Mouse (Mus musculus): ENCODE measurements around the gene Ucp2. TPM values are rescaled to one million over a fixed set of nuclear protein-coding genes. Genes with fewer than 3 reads are reported as not detected.
A peak's percentile ranks its signal among the peaks of the same experiment; 100 is the strongest.
"Not testable (repeated sequence)": the region's sequence is repeated elsewhere in the genome, so short reads cannot be mapped to it uniquely, and the experiment has no call there.

The Ucp2 gene
- total RNA-seq, 2 experiments from 2014 or later: 57.7 to 80.5 TPM

DNA sequence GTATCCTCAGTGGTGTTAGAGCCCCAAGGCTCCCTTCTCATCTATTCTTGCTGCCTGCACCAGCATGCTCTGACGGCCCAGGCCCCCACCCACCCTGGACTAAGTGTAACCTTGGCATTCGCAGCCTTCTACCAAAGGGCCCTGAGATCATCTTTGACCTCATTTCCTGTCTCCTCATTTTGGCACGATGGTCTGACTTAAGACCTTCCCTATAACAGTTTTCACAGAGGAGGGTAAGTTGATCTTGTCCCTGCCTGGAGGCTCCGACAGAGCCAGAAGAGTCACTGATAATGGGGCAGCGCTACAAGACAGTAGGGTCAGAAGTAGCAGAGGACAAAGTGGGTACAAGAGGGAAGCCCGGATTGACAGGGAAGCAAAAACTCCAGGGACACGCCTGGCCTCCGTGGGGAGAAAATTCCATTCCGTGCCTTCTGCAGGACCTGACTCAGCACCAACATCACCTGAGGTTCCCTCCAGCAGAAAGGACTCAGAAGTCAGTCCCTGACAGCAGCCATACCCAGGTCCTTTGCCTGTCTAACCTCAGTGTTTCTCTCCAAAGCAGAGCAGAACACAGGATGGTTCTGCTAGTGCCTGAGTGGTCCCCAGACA lies 19.2 kb upstream of the Ucp2 start:
- no peak for DNase-seq (ENCODE audit: extremely low spot score in 1 of 2, low spot score in 2 of 2)
- intact Hi-C loops (cut with DNase I): no loop called here

DNA sequence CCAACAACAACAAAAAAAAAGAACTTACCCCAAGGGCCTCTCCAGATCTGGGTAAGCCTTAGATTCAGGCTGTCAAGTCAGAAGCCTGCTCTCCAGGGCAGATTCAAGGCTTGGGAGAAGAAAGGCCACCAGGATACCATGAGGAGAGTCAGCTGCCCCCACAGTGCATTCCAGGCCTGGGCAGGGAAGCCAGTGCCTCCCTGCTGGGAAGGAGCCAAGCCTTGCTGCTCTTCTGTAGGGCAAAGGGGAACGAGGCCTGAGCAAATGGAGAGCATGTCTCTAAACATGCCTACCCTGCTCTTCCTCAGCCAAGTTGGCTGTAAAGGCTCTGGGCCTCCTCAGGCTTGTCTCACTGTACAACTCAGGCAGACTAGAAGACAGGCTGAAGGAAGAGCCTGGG lies 18.5 kb upstream of the Ucp2 start:
- no peak for DNase-seq (ENCODE audit: extremely low spot score in 1 of 2, low spot score in 2 of 2)
- intact Hi-C loops (cut with DNase I): no loop called here

DNA sequence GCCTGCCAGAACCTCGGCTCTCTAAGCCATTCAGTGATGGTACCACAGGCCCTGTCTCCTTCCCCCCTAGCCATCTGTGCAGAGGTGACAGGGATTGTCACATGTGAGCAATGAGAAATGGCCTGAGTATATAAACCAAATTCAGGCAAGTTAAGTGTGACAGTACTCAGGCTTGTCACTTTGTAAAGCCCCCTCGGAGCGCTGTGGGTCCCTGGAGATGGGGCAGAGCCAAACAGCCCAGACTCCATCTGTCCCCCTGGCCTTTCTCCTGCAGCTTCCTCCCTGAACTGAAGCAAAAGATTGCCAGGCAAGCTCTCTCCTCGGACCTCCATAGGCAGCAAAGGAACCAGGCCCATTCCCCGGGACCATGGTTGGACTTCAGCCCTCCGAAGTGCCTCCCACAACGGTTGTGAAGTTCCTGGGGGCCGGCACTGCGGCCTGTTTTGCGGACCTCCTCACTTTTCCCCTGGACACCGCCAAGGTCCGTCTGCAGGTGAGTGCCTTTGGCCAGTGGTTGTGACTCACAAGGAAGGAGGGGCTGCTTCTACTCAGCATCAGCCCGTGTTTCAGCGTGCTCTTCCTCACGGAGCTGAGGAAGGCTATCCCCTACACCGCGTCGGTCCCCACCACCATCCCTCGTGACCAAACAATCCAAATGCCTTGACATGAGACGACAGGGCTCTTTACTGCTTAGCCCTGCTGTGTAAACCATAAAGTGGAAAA lies 13.9 kb upstream of the Ucp2 start:
- DNase-seq (ENCODE audit: extremely low spot score in 1 of 2, low spot score in 2 of 2): no peak

DNA sequence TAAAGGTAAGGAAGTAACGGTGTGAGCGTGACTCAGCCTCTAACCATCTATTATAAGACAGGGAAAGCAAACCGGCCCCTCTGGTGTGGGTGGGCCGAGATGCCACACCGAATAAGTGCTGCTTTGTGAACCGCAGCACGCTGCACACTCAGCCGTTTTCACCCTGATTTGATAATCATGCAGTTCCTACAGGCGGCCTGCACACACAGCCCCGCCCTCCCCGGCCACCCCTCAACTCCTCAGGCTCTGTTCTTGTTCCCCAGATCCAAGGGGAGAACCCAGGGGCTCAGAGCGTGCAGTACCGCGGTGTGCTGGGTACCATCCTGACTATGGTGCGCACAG lies 13.3 kb upstream of the Ucp2 start:
- intact Hi-C loops (cut with DNase I): no loop called here
- DNase-seq (ENCODE audit: extremely low spot score in 1 of 2, low spot score in 2 of 2): no peak

More for the DNA sequence above, 13.9 kb upstream of the Ucp2 start:
- intact Hi-C loops (cut with DNase I): no loop called here

DNA sequence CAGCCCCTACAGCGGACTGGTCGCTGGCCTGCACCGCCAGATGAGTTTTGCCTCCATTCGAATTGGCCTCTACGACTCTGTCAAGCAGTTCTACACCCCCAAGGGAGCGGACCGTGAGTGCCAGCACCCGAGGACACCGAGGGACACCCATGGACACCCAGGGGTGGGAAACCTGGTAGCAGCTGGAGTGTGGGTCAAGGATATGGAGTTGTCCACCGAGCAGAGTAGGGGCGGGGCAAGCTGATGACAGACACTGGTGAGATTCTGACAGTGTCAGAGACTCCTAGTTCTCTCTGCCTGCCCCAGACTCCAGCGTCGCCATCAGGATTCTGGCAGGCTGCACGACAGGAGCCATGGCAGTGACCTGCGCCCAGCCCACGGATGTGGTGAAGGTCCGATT lies 13.0 kb upstream of the Ucp2 start:
- DNase-seq (ENCODE audit: extremely low spot score in 1 of 2, low spot score in 2 of 2): no peak

DNA sequence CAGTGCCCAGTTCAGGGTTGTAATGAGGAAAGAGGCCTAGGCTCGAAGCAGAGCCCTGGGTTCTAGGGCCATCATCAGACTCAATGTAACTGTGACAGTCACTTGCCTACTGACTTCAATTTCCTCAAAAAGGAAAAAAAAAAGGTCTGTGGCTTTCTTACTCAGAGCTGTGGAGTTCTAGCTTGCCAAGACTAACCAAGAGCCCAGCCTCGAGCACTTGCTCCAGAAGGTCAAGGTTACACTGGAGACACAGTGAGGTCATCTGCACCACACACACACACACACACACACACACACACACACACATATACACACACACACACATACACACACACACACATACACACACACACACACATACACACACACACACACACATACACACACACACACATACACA lies 11.1 kb upstream of the Ucp2 start:
- DNase-seq (ENCODE audit: extremely low spot score in 1 of 2, low spot score in 2 of 2); intact Hi-C loops (cut with DNase I): not testable (repeated sequence)

More for the DNA sequence above, 13.0 kb upstream of the Ucp2 start:
- intact Hi-C loops (cut with DNase I): no loop called here

DNA sequence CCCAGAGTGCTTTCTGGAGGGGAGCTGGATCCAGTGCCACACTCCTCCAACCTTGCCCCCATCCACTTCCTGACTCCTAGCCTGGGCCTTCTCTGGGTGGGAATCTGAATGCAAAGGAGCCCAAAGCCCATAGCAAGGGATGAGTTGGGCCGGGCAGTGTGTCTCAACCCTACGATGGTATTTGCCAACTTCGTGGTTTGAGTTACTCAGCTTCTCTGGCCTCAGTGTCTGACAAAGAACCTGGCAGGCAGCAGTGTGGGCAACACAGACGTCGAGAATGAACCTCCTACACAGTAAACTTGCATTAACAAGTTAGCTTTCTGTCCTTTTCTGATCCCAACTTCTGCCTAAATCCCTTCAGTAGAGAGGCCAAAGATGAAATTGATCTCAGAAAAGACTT lies 8.6 kb upstream of the Ucp2 start:
- intact Hi-C loops (cut with DNase I): no loop called here
- no peak for DNase-seq (ENCODE audit: extremely low spot score in 1 of 2, low spot score in 2 of 2)

DNA sequence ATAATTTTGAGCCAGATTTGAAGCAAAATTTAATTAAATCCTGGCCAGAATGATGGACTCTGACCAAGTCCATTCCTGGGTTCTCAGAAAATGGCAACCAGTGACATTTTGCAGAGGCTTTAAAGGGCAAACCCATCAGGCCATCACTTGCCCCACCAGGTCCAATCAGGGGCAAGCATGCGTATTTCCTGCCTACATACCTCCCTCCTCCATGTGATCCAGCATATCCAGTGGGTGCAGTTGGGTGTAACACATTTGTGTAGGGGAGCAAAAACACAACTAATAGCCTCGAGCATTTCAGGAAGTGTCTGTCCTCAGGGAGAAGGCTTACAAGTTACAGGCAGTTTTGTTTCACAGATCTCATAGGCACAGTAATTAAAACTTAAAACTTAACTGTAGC lies 5.8 kb upstream of the Ucp2 start:
- no peak for DNase-seq (ENCODE audit: extremely low spot score in 1 of 2, low spot score in 2 of 2)
- intact Hi-C loops (cut with DNase I): no loop called here

DNA sequence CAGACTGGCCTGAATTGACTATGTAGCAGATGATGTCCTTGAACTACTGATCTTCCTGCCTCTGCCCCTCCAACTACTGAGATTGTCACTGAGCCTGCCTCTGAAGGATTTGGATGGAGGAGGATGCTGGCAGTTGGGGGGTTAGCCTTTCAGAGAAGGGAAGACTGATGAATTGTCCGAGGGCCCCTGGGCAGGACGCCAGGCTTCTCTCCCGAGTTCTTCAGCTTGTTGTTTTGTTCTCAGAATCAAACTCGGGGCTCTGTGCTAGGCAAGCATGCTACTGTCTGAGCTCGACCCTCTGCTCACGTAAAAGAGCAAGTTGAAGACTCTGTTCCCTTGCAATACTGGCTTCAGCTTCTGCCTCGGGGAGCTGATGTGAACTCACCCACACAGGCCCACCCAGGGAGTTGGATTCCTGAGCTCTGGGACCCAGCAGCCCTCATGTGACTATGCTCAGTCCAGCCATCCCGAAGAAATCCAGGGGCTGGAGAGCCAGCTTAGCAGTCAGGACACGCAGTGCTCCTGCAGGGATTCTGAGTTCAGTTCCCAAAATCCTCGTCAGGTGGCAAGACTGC lies 4.6 kb upstream of the Ucp2 start:
- intact Hi-C loops (cut with DNase I): no loop called here
- DNase-seq (ENCODE audit: extremely low spot score in 1 of 2, low spot score in 2 of 2): peak in 1 of 2 experiments; percentile 62

DNA sequence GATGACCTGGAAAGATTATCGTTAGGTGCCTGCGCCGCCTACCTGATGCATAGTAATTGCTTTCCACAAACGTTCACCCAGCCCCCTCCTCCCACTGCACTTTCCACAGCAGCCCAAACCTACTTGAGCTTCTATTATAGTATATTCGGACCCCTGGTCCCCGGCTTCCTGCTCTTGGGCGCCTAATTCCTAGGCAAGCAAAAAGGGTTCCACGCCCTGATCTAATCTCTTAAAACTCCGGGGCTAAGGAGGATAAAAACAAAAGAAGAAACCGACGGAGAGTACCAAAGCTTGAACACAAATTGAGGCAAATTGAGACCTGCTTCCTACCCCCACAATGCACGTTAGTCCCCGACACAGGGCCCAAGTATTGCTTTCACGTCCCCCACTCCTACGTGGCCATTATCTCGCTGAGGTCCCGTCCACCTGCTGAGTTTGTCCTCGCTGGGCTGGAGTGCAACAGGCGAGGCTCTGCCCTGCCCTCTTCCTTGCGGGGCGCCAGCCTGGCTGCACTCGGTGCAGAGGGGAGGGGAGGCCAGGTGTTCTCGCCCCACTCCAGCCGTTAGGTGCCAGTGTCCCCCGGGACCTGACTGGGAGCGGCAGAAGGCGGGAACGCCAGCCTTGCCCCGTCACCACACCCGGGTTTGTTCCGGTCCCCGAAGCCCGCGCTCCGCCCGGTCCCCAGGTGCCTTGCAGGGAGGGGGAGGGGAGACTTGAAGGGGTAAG lies 583 bp upstream of the Ucp2 start:
- intact Hi-C loops (cut with DNase I): no loop called here
- no peak for DNase-seq (ENCODE audit: extremely low spot score in 1 of 2, low spot score in 2 of 2)

DNA sequence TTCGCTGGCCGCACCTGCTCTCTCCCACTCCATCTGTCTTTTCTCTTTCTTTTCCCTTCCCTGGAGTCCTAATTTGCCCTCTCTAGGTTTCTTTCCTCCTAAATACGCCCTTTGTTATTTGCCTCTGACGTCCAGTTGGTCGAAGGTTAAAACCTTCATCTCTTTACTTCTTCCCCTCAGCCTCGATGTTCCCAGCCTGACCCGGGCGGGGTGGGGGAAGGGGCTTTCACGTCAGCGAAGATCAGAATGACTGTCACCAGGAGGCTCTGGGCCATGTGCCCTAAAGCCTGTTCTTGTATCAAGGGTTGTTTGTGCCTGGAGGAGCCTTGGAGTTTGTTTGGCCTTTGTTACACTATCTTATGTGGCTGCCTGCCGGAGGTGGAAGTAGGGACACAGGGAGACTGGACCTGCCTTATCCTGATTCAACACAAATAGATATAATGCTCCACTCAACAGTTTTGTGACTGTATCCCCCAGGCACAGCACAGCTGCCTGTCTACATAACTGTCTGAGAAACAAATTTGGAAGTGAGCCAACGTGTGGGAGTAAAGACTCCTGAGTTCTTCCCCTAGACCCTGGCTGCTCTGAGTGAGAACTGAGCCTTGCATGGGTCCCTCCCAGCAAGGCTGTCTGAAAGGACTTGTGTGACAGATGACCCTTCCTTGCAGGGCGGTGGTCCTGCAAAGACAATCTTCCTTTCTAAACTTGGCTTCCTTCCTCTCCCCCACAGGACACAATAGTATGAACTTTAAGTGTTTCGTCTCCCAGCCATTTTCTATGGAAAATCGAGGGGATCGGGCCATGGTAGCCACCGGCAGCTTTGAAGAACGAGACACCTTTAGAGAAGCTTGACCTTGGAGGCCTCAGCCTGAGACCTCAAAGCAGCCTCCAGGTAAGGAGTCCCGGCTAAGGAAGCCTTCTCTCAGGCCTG lies 612 bp downstream of the Ucp2 start:
- intact Hi-C loops (cut with DNase I): no loop called here
- DNase-seq (ENCODE audit: extremely low spot score in 1 of 2, low spot score in 2 of 2): peak; percentile 45 to 52

DNA sequence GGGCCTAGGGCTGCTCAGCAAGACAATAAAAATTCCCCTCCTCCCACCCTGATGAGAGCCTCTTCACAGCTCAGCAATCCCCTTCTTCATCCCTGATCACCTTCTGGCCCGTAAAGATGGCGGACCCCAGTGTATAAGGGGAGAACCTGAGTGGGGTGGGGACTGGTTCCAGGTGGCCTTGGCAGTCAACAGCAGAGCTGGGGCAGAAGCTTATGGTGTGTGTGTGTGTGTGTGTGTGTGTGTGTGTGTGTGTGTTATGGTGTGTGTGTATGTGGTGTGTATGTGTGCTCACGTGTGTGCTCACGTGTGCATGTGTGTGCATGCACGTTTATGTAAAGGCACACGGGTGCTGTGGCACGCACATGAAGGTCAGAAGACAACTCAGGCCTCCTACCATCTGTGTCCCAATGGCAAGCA lies 1.3 kb downstream of the Ucp2 start:
- no peak for DNase-seq (ENCODE audit: extremely low spot score in 1 of 2, low spot score in 2 of 2)
- intact Hi-C loops (cut with DNase I): no loop called here

DNA sequence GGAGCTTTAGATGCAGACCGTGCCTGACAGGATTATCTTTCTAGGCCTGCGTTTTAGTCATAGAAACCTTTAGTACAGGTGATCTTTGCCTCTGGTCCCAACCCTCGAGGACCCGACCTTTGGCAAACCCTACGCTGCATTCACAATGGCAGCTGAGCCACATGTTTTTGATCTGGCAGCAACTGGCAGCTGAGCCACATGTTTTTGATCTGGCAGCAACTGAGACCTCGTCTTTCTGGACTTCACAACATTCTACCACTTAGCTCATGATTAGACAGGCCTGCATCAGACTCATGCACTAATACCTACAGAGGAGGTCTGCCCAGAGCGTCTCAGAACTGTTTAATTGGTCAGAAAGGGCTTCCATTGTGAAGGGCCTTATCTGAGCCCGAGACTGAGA lies 1.9 kb downstream of the Ucp2 start:
- intact Hi-C loops (cut with DNase I): no loop called here
- no peak for DNase-seq (ENCODE audit: extremely low spot score in 1 of 2, low spot score in 2 of 2)

DNA sequence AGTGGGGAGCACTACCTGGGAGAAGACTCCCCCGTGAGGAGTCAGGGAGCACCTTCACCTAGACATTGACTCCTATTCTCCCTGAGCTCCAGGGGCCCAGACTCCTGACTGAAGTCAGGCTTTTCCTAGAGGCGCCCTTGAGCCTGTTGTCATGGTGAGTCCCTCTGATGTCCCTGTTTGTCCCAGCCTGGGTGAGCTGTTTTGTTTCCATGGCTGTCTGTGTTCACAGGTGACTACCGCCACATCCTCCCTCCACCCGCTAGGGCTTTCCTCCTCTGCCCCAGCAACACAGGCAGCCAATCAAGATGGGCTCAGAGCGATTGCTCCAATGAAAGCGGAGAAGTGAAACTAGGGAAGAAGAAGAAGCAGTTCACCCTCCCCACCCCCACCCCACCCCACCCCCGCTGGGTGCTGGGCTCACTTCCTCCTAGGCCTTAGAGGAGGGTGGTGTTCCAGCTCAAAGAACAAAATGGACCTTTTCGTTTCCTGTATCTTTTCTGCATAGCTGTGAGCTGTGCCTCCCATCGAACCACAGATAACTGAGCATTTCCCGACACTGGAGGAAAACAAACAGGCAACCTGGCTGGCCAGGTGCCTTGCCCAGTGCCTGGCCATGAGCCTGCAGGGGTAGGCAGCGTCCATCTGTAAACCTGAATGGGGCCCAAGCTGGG lies 2.6 kb downstream of the Ucp2 start:
- intact Hi-C loops (cut with DNase I): no loop called here
- peak; percentile 75 to 85 for DNase-seq (ENCODE audit: extremely low spot score in 1 of 2, low spot score in 2 of 2)

DNA sequence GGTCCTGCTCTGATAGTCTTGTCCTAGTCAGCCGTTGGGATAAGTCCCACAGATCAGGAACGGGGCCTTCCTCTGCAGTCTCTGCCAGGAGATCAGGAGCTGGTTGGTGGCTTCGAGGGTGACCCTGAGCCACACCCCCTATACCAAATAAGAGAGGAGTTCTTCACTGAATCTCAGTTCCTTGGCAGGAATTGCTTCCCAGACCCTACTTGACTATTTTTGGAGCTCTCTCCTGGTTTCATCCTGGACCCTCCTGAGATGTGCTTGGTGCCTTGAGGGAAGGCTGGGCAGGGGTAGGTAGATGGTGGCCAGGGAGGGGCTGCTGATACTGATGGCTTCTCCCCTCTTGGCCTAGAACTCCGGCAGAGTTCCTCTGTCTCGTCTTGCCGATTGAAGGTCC lies 3.2 kb downstream of the Ucp2 start:
- DNase-seq (ENCODE audit: extremely low spot score in 1 of 2, low spot score in 2 of 2): no peak
- intact Hi-C loops (cut with DNase I): no loop called here

DNA sequence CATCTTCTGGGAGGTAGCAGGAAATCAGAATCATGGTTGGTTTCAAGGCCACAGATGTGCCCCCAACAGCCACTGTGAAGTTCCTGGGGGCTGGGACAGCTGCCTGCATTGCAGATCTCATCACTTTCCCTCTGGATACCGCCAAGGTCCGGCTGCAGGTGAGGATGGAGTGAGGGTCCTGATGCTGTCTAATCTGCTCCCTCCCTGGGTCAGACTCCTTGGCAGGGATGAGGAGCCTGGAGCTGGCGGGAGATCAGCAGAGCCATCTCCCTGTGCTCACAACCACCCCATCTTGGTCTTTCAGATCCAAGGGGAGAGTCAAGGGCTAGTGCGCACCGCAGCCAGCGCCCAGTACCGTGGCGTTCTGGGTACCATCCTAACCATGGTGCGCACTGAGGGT lies 3.7 kb downstream of the Ucp2 start:
- intact Hi-C loops (cut with DNase I): no loop called here
- DNase-seq (ENCODE audit: extremely low spot score in 1 of 2, low spot score in 2 of 2): no peak

DNA sequence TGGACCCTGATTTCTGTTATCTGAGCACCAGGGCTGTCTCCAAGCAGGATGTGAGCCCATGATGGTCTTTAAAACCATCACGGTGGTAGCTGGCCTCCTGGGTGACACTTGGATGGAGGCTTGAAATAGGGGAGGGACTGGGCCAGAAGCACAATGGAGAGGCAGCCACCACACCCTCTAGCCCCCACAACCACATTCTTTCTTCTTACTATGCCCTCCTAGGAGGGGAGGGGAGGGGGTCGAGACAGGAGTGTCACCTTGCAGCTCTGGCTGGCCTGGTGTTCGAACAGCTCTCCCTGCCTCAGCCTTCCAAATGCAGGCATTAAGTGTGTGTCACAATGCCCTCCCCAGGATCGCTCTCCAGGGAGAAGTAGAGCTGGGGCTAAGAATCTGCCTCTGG lies 4.3 kb downstream of the Ucp2 start:
- intact Hi-C loops (cut with DNase I): no loop called here
- no peak for DNase-seq (ENCODE audit: extremely low spot score in 1 of 2, low spot score in 2 of 2)

DNA sequence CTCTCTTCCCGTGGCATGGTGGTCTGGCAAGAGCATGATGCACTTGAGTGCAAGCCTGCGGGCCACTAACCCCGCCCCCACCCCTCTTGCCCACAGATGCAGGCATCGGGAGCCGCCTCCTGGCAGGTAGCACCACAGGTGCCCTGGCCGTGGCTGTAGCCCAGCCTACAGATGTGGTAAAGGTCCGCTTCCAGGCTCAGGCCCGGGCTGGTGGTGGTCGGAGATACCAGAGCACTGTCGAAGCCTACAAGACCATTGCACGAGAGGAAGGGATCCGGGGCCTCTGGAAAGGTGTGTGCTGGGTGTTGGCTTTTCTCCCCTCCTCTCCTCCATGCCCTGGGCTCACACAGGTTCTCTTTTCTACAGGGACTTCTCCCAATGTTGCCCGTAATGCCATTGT lies 4.8 kb downstream of the Ucp2 start:
- intact Hi-C loops (cut with DNase I): no loop called here
- DNase-seq (ENCODE audit: extremely low spot score in 1 of 2, low spot score in 2 of 2): no peak
